Mouse (Mus musculus): ENCODE measurements around the gene C1qtnf4. TPM values are rescaled to one million over a fixed set of nuclear protein-coding genes. Genes with fewer than 3 reads are reported as not detected.

Gene C1qtnf4
- total and polyA plus RNA-seq, 3 experiments = not detected

DNA sequence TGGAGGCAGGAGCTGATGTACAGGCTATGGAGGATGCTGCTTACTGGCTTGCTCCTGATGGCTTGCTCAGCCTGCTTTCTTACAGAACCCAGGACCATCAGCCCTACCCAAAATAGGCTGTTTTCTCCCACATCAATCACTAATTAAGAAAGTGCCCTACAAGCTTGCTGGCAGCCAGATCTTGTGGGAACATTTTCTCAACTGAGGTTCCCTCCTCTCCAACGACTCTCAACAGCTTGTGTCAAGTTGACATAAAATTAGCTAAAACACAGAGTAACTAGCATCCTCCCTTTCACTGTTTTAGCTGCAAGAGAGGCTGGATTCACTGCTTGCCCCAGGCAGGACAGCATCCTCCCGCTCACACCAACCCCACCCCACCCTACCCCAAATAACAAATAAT lies 3.8 kb upstream of the C1qtnf4 start:
- DNase-seq (ENCODE audit: low read depth, low spot score) = no peak
- H3K4me3 ChIP-seq (ENCODE audit: control insufficient read depth in 1 of 2, insufficient read depth in 1 of 2, low read depth in 2 of 2, low read length in 2 of 2) = no peak overlapping the region
- H3K79me2 ChIP-seq (ENCODE audit: control insufficient read depth, insufficient read depth, low read length, poor library complexity) = no peaks in the 10 kb centered on the region
- H3K9ac ChIP-seq (ENCODE audit: control insufficient read depth, low read depth, low read length, poor library complexity, severe bottlenecking) = no peak overlapping the region
- H3K27me3 ChIP-seq (ENCODE audit: control insufficient read depth in 1 of 2, insufficient read depth in 2 of 2, low read length in 2 of 2) = no peaks in the 10 kb centered on the region
- no peak overlapping the region for H3K27ac ChIP-seq (ENCODE audit: control insufficient read depth, low read depth, low read length)
- H3K9me3 ChIP-seq (replicated peaks; ENCODE audit: insufficient read depth, low read length) = no peaks in the 10 kb centered on the region
- H3K36me3 ChIP-seq (ENCODE audit: control insufficient read depth in 1 of 2, insufficient read depth in 2 of 2, low read length in 2 of 2) = peaks cover 0 to 15% of the 10 kb centered on the region in 2 experiments; a peak in 2 of 4 replicates
- no peak for TF ChIP-seq SIN3A (IDR thresholded peaks at IDR 0.05; ENCODE audit: low read length)
- TF ChIP-seq MYC (IDR thresholded peaks at IDR 0.05; ENCODE audit: low read depth, low read length) = no peak
- TF ChIP-seq MAX (IDR thresholded peaks at IDR 0.05; ENCODE audit: low read length) = no peak
- peaks cover 9 to 26% of the 10 kb centered on the region in 2 experiments for H3K4me1 ChIP-seq (ENCODE audit: control insufficient read depth in 1 of 2, insufficient read depth in 2 of 2, low read length in 2 of 2)

DNA sequence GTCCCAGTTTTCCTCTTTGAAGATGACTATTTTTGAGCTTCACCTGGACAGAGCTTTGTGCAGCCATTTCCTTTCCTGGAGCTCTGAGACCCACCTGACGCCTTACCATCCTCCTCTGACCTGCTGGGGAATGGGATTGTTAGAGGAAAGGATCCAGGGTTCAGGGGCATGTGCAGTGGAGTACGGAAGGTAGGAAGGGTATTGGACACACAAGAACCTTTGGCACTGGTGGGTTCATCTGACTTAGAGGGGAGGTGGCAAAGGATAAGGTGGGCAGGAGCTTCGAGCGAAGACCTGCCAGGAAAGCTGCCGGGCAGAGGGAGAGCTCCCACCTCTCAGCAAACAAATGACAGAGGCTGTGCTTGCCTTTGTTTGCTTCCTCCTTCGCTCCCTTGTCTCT lies 776 bp downstream of the C1qtnf4 start:
- H3K27me3 ChIP-seq (ENCODE audit: control insufficient read depth in 1 of 2, insufficient read depth in 2 of 2, low read length in 2 of 2) = no peaks in the 10 kb centered on the region
- H3K36me3 ChIP-seq (ENCODE audit: control insufficient read depth in 1 of 2, insufficient read depth in 2 of 2, low read length in 2 of 2) = no peaks in the 10 kb centered on the region
- no peak for TF ChIP-seq MXI1 (IDR thresholded peaks at IDR 0.05; ENCODE audit: low read depth, low read length)
- TF ChIP-seq TBP (IDR thresholded peaks at IDR 0.05; ENCODE audit: low read depth, low read length) = no peak
- no peak for TF ChIP-seq MAZ (IDR thresholded peaks at IDR 0.05; ENCODE audit: low read depth, low read length)
- no peak for TF ChIP-seq ZC3H11A (IDR thresholded peaks at IDR 0.05; ENCODE audit: low read depth, low read length)
- no peak for TF ChIP-seq UBTF (IDR thresholded peaks at IDR 0.05; ENCODE audit: borderline replicate concordance, insufficient read depth, low read depth, low read length)
- no peak for TF ChIP-seq POLR2AphosphoS2 (IDR thresholded peaks at IDR 0.05; ENCODE audit: low read length)
- TF ChIP-seq NRF1 (IDR thresholded peaks at IDR 0.05; ENCODE audit: insufficient read depth, low read depth, low read length, poor library complexity, severe bottlenecking) = no peak
- no peak for TF ChIP-seq POLR2A (IDR thresholded peaks at IDR 0.05; ENCODE audit: control insufficient read depth in 1 of 2, insufficient read depth in 1 of 2, low read depth in 1 of 2, low read length in 2 of 2, poor library complexity in 1 of 2)
- no peak for TF ChIP-seq E2F4 (IDR thresholded peaks at IDR 0.05; ENCODE audit: borderline replicate concordance, low read depth, low read length)
- H3K4me3 ChIP-seq (ENCODE audit: control insufficient read depth in 1 of 2, insufficient read depth in 1 of 2, low read depth in 2 of 2, low read length in 2 of 2) = no peak overlapping the region
- no peak for DNase-seq (ENCODE audit: low read depth, low spot score)
- no peak overlapping the region for H3K27ac ChIP-seq (ENCODE audit: control insufficient read depth, low read depth, low read length)
- H3K9me3 ChIP-seq (replicated peaks; ENCODE audit: insufficient read depth, low read length) = no peaks in the 10 kb centered on the region
- H3K4me1 ChIP-seq (ENCODE audit: control insufficient read depth in 1 of 2, insufficient read depth in 2 of 2, low read length in 2 of 2) = no peaks in the 10 kb centered on the region
- no peak overlapping the region for H3K9ac ChIP-seq (ENCODE audit: control insufficient read depth, low read depth, low read length, poor library complexity, severe bottlenecking)
- no peaks in the 10 kb centered on the region for H3K79me2 ChIP-seq (ENCODE audit: control insufficient read depth, insufficient read depth, low read length, poor library complexity)

DNA sequence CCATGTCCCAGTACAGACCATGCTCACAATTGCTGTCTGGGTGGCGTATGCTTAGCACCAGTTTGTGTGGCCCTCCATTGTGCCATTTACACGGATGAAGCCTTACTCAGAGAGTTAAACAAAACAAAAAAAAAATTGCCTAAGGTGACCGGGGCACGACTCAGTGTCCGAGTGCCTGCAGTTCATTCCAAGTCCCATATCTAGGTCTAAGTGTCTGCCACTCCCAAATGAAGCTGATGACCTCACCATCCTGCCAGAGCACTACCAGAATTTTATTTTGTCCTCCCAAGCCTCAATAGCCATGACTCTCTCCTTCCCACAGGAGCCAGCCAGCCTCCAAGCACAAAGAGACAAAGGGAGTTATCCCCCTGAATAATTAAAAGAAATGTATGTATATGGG lies 2.0 kb downstream of the C1qtnf4 start:
- H3K9ac ChIP-seq (ENCODE audit: control insufficient read depth, low read depth, low read length, poor library complexity, severe bottlenecking) = no peak overlapping the region
- no peak for TF ChIP-seq SMC3 (IDR thresholded peaks at IDR 0.05; ENCODE audit: low read depth, low read length)
- TF ChIP-seq HCFC1 (IDR thresholded peaks at IDR 0.05; ENCODE audit: low read depth, low read length) = no peak
- TF ChIP-seq ZC3H11A (IDR thresholded peaks at IDR 0.05; ENCODE audit: low read depth, low read length) = no peak
- no peak for TF ChIP-seq TAL1 (IDR thresholded peaks at IDR 0.05; ENCODE audit: low read length)
- TF ChIP-seq KAT2A (conservative IDR thresholded peaks at IDR 0.05; ENCODE audit: low read depth, low read length) = no peak
- TF ChIP-seq ZNF384 (IDR thresholded peaks at IDR 0.05; ENCODE audit: low read depth, low read length) = no peak
- TF ChIP-seq E2F4 (IDR thresholded peaks at IDR 0.05; ENCODE audit: borderline replicate concordance, low read depth, low read length) = no peak
- no peak for TF ChIP-seq UBTF (IDR thresholded peaks at IDR 0.05; ENCODE audit: borderline replicate concordance, insufficient read depth, low read depth, low read length)
- TF ChIP-seq MAFK (IDR thresholded peaks at IDR 0.05; ENCODE audit: borderline replicate concordance, low read depth, low read length) = no peak
- TF ChIP-seq MYB (IDR thresholded peaks at IDR 0.05; ENCODE audit: low read depth, low read length) = no peak
- TF ChIP-seq RCOR1 (IDR thresholded peaks at IDR 0.05; ENCODE audit: low read depth, low read length) = no peak
- TF ChIP-seq MAZ (IDR thresholded peaks at IDR 0.05; ENCODE audit: low read depth, low read length) = no peak
- TF ChIP-seq POLR2AphosphoS2 (IDR thresholded peaks at IDR 0.05; ENCODE audit: low read length) = no peak
- no peak for TF ChIP-seq SIN3A (IDR thresholded peaks at IDR 0.05; ENCODE audit: low read length)
- no peaks in the 10 kb centered on the region for H3K79me2 ChIP-seq (ENCODE audit: control insufficient read depth, insufficient read depth, low read length, poor library complexity)
- H3K36me3 ChIP-seq (ENCODE audit: control insufficient read depth in 1 of 2, insufficient read depth in 2 of 2, low read length in 2 of 2) = no peaks in the 10 kb centered on the region
- no peaks in the 10 kb centered on the region for H3K4me1 ChIP-seq (ENCODE audit: control insufficient read depth in 1 of 2, insufficient read depth in 2 of 2, low read length in 2 of 2)
- H3K27me3 ChIP-seq (ENCODE audit: control insufficient read depth in 1 of 2, insufficient read depth in 2 of 2, low read length in 2 of 2) = no peaks in the 10 kb centered on the region
- H3K9me3 ChIP-seq (replicated peaks; ENCODE audit: insufficient read depth, low read length) = no peaks in the 10 kb centered on the region
- H3K4me3 ChIP-seq (ENCODE audit: control insufficient read depth in 1 of 2, insufficient read depth in 1 of 2, low read depth in 2 of 2, low read length in 2 of 2) = no peak overlapping the region
- no peak overlapping the region for H3K27ac ChIP-seq (ENCODE audit: control insufficient read depth, low read depth, low read length)
- no peak for DNase-seq (ENCODE audit: low read depth, low spot score)

Data from MEL (cell line).